Mouse (Mus musculus) embryo, embryonic 9.5 days (tissue): ENCODE data around the gene Arpp21.
"Not testable (repeated sequence)": the region's sequence is repeated elsewhere in the genome, so short reads cannot be mapped to it uniquely, and the experiment has no call there.

Experiments used
- DNase-seq: peaks from one replicate; pipeline ENCODE4 v3.0.0-alpha.2; 2017; ENCODE audit errors: extremely low spot score

Arpp21 gene

GRCm38 (mm10) chr9:112102155-112102851, 133.4 kb downstream of the Arpp21 start:
- DNase-seq = no peak

DNA sequence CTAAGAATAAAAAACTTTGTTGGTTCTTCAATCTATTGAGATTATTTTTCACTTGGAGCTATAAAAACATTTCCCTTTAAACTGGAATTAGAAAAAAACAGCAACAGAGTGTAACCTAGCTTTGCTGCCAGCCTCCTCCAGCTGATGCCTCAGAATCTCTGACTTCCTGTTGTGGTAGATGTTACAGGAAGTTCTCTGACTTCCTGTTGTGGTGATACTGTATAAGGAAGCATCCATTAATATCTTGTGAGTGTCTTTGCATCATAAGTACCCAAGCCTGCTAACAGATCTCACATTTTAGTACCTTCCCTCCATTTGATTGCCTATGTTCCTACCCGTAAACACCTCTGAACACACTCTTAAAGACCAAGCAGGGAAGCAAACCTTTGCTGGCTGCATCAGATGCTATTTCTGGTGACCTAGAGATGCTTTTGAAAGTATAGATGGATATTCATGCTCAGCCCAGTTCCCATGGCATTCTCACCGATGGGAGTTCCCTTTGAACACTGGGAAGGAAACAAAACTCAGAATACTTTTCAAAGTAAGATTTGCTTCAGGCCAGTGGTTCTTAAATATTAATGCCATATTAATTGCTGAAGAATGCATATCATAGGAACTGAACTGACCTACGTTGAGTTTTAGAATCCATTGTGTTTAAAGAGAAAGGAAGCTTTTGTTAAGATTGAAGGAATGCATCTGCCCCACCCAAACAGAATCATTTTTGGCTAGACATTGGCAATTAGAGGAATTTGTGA, 134.7 kb downstream of the Arpp21 start:
- DNase-seq = no peak

GRCm38 (mm10) chr9:112098267-112098666, 137.5 kb downstream of the Arpp21 start:
- DNase-seq = no peak

DNA sequence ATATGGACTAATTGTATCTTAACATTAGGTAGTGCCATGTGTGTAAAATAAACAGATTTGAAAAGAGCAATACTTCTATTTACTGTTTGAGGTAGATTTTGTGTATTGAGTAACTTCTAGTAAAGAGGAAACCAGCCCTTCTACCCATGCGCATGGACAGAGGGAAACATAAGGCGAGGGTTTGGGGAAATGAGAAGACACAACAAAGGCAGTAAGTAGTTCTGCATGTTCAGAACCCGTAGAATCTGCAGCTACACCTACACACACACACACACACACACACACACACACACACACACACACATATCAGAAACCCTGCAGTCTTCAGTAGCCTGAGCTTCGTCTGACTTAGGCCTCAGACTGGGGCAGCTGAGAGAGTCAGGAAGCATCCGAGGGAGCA, 140.0 kb downstream of the Arpp21 start:
- DNase-seq = no peak

DNA sequence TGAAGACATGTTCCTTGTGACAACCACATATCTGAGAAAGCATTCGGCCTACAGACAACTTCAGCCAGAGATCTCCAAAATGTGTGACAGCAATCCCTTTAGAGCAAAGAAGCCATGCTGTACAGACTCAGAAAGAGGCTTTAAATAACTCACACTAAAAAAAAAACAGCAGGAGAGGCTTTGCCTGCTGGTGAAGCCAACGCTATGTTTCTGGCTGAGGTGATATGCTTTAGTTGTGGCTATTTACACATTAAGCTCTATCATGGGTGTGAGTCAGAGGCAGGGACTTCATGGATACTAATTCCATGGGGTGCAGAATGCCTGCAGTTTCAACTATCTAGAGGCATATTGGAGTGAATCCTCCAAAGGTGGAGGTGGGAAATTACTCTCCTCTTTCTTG, 140.5 kb downstream of the Arpp21 start:
- DNase-seq = no peak

GRCm38 (mm10) chr9:112078903-112079302, 156.8 kb downstream of the Arpp21 start:
- DNase-seq = no peak

- DNase-seq = no peak
Observed at GRCm38 (mm10) chr9:112078453-112078852, 157.3 kb downstream of the Arpp21 start.

- DNase-seq = no peak
Observed at GRCm38 (mm10) chr9:112075273-112075672, 160.5 kb downstream of the Arpp21 start.

DNA sequence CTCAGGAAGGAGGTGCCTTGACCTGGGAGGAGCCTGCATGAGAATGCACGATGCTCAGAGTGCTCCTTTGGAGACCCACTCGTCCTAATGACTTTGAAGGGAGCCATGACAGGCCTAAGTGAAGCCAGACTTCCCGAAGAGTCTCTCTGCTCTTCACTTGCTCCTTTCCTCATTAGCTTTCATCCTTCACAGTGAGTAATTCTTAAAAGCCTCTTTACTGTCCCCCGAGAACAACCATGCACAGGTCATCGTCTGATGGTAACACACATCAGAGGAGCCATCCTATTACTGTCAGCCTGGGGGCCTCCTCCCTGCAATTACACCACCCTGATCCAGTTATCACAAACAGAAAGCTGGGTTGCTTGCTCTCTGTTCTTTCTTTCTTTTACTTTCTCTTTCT, 160.9 kb downstream of the Arpp21 start:
- DNase-seq = no peak

DNA sequence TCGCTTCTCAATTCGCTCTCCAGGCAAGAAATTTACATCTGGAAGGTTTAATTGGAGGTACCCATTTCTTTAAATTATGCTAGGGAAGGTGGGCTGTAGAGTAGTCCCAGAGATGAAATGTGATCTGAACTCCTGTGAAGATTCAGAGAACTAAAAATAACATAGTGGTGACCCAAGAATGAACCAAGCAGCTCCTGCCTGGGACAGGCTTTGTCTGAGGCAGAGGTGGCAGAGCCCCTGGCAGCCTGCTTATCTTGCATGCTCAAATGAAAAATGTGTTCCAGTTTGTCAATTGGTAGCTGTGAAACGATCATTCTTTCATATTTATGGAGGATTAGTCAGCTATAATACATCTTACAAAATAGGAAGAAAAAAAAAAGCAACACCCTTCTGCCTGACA, 164.4 kb downstream of the Arpp21 start:
- DNase-seq = no peak

DNA sequence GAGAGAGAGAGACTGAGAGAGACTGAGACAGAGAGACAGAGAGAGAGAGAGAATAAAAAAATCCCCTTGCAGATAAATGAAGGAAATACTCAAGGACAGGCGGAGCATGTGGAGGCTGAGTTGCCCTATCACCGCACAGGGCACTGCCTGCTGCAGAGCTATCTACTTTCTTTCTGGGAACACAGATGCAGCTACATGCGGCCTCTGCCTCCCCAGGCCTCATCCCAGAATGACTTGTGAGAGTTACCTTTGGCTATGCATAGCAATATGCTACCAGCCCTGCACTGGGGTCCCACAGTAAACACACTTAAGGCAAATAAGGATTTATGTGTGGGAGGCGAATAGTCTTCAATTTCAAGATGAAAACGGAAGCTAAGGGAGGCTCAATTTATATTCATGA, 164.8 kb downstream of the Arpp21 start:
- DNase-seq = no peak

DNA sequence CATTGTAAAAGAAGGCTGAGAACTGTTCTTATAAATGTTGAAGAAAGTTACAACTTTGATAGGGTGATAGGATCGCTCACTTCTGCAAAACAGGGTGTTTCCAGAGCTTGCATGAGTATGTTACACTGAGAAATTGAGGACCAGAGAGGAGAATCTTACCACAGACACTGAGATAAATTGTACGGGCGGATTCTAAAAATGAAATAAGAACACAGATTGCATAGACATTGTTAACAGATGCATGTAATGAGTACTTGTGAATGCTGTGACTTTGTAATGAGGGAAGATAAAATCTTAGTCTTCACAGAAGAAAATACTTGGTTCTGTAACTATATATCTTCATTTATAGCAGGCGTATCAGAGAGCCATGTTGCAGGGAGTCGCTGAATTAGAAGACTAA, 167.5 kb downstream of the Arpp21 start:
- no peak for DNase-seq

- no peak for DNase-seq
Observed at GRCm38 (mm10) chr9:112060696-112061425, 174.9 kb downstream of the Arpp21 start.

DNA sequence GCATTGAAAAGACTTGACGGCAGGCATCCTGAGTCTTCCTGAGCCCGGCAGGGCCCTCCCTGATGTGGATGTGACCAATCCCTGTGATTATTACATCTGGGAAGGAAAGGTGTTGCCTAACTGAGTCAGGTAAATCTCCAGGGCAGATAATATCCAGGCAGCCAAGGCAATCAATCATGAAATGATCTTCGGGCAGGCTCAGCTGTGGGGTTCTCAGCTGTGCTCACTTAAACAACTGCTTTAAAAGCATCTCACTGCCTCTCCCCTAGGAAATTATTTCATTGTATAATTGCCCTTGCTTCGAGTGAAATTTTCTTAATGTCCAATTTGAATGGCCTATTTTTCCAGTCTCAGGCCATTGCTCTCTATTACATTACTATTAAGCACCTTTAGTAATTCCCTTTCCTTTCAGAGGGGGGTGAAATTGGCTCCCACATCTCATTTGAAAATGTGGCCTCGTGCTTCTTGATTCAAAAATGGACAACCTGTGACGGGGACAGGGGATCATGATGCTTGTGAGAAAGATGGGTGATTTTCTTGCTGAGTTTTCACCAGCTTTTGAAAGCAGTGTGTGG, 180.8 kb downstream of the Arpp21 start:
- no peak for DNase-seq

DNA sequence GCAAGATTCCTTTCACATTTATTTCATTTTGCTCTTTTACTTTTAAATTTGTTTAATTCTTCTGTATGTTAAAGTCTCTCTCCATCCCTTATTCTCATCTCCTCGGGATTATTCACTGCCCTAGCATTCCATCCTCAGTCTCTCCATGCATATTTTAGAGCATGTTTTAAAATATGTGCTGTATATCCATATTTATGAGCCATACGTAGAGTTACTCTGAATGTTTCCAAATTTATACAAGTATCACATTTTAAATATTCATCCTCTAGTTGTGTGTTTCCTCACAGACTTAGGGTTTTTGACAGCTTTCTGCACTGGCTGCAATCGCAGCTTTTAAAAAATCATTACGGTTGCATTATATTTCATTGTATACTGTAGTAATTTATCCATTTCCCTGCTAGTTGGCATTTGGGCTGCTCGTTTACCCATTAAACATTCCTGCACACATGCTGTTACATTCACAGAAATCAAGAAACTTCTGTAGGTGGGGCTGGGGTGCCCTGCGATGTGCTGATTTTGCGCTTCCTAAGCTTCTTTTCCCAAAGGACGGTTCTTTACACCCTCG, 187.8 kb downstream of the Arpp21 start:
- no peak for DNase-seq

- DNase-seq = no peak
Observed at GRCm38 (mm10) chr9:112040566-112040965, 195.2 kb downstream of the Arpp21 start.

- DNase-seq = no peak
Observed at GRCm38 (mm10) chr9:112037732-112038131, 198.0 kb downstream of the Arpp21 start.

GRCm38 (mm10) chr9:112033840-112034239, 201.9 kb downstream of the Arpp21 start:
- DNase-seq = not testable (repeated sequence)

- DNase-seq = no peak
Observed at GRCm38 (mm10) chr9:112032169-112032568, 203.6 kb downstream of the Arpp21 start.

DNA sequence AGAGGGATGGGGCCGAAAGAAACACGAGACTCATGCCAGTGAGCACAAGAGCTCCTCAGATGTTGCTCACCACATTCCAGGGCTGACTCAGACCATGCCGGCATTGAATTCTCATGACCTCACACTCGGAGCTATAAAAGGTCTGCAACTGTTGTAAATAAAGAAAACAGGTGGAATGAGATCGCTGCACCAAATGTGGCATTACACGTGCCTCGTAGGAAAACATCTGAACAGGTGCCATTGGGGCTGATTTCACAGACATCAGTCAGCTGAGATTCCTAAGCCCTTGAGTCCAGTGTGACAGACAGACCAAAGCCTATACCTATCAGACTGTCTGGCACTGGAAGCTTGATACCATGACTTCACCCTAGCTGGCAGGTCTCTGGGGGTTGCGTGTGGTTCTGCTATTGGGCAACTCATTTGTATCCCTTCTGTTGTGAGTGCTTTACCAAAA, 212.1 kb downstream of the Arpp21 start:
- DNase-seq = no peak

DNA sequence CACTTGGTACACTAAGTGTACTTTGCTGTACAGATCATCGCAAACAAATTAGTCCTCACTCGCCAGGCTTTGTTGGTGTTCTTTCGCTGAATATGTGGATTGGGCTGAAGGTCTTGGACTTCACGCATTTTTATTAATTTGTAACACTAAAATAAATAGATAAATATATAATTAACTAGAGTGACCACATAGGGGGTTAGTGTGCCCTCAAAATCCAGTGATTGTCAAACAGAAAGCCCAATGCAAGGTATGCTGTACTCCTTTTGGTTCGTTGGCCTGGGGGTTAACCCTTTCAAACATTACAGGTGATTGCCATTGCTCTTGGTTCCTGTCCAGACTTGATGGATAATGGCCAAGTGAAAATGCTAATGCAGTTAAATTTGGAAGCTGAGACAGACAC, 212.6 kb downstream of the Arpp21 start:
- DNase-seq = no peak
